Mouse (Mus musculus): ENCODE measurements around the gene Hoxd4.

Gene Hoxd4

DNA sequence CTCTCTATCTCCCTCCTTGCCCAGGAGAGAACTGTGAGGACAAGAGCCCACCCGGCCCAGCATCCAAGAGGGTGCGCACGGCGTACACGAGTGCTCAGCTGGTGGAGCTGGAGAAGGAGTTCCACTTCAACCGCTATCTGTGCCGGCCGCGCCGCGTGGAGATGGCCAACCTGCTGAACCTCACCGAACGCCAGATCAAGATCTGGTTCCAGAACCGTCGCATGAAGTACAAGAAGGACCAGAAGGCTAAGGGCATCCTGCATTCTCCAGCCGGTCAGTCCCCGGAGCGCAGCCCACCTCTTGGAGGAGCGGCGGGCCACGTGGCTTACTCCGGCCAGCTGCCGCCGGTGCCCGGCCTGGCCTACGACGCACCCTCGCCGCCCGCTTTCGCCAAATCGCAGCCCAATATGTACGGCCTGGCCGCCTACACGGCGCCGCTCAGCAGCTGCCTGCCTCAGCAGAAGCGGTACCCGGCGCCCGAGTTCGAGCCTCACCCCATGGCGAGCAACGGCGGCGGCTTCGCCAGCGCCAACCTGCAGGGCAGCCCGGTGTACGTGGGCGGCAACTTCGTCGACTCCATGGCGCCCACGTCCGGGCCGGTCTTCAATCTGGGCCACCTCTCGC, 34.7 kb downstream of the Hoxd4 start:
- DNase-seq (ENCODE audit: low spot score): no peak

DNA sequence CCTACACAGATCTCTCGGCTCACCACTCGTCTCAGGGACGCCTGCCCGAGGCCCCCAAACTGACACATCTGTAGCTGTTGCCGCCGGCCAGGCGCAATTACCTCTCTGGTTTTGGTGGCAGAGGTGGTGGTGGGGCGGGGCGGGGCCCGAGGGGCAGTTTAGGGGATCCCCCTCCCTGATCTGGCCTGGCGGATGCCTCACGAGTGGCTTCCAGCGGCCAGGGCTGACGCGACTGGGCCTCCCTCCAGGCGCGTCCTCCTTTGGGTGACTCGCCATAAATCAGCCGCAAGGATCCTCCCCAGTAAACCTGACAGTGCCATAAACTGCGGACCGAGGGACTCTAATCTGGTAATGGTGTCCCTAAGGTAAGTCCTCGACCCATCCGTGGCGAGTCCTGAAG, 35.3 kb downstream of the Hoxd4 start:
- no peak for DNase-seq (ENCODE audit: low spot score)

DNA sequence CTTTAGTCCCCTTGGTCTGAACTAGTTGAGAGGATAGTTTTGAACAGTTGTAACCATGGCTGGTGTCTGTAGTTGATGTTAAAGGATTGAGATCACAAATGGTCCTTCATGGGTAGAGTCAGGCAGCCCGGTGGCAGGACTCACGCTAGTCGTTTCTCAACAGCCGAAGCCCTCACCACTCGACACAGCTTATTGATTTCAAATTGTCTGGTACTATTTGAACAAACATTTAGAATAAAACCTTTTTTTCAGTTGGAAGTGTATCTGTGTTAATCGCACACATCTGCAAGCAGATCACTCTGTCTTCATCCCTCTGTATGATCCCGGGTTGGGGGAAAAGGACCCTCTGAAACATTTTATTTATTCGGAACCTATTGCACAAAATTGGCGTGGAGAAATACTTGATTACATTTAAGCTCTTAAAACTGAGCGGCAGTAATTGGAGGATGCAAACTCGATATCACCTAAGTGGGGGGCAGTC, 36.0 kb downstream of the Hoxd4 start:
- DNase-seq (ENCODE audit: low spot score): no peak

DNA sequence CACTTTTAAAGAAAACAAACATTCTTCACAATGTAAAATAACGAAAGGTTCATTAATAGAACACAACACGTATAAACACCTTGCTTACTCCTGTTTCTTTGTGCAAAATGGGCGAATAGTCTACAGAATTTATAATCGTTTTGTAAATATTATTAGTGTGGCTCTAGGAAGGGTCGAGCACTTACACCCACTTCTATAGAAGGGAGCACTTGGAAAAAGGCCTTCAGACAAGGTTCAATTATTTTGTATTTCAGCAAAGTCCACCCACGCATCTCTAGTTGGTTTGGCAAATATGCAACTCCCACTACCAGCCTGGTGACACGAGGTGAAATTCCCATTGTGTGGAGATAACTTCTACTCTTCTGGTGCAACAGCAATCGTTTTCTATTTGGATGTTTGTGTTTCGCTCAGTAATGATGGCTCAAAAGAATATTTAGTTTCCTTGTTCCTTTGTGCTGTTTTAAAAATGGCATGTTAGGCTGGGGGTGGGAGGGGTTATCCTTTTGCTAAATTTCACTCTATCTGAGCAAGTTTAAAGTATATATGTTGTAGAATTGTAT, 36.8 kb downstream of the Hoxd4 start:
- no peak for DNase-seq (ENCODE audit: low spot score)

DNA sequence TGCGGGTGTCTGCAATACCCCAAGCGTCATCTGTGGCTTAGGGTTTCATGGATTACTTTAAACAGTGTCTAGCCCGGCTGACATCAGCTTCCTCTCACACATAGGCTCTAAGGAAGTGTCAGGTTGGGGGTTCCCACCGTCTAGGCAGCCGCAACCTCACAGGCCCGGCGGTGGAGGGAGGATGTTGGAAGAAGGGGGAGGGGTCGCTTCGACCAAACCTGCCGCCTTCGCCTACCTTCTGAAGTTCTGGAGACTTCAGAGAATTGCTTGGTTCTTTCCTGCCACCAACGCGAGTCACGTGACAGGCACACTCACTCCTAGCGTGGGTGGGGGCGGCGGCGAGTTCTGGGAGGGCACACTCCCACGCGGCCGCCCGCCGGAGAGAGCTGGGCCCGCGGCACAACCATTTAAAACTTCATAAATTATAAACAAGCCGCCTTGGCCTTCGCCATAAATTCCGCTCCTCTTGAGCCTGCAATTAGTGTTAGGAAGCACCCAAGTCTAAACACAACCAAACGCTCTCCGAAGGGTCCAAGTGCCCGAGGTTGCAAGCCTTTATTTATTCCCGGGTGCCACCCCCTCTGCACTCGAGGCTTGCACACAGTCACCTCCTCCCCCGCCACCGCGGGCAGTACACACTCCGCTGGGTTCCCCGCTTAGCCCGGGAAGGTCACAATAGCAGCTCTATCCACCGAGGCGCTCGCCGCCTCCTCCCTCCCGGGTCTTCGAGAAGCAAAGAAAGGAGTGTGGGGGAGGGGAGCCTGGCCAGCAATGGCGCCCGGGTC, 37.8 kb downstream of the Hoxd4 start:
- peak; percentile 66 for DNase-seq (ENCODE audit: low spot score)

DNA sequence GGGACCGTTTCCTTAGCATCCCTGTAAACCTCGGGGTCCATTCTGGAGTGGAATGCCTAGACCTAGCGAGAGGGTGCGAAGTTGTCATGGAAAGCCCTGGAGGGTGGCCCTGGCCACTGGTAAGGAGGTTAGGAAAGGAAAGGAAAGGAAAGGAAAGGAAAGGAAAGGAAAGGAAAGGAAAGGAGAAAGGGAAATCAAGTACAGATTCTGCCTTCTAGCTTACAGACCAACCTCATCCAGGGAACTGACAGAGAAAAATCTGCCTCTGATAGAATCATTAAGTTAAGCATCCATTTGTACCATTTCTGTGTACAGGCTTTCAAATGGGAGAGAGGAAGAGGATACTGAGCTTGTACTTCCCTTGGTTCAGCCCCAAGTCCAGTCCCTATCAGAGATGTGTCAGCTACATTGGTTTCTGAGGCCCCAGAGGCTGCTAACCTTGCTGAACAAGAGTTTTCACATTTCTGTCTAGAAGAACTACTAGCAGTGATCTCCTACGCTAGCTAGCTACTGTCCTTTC, 39.1 kb downstream of the Hoxd4 start:
- DNase-seq (ENCODE audit: low spot score): no peak

DNA sequence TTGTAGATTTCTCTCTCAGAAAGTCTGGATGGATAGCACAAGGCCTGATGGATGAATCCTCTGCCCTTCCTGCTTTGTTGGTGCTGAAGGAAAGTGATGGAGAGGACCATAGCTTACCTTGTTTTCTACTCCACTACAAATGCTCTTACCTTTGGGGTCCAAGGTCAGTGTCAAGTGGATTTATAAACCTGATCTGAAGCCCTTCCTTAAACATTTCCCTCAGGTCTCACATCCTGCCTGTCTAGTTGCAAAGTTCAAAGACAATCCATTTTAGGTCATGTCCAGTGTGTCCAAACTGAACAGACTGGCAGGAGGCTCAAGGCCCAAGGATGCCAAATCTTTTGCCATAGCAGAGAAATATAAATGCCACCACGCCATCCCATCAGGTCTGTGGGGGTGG, 40.1 kb downstream of the Hoxd4 start:
- no peak for DNase-seq (ENCODE audit: low spot score)

DNA sequence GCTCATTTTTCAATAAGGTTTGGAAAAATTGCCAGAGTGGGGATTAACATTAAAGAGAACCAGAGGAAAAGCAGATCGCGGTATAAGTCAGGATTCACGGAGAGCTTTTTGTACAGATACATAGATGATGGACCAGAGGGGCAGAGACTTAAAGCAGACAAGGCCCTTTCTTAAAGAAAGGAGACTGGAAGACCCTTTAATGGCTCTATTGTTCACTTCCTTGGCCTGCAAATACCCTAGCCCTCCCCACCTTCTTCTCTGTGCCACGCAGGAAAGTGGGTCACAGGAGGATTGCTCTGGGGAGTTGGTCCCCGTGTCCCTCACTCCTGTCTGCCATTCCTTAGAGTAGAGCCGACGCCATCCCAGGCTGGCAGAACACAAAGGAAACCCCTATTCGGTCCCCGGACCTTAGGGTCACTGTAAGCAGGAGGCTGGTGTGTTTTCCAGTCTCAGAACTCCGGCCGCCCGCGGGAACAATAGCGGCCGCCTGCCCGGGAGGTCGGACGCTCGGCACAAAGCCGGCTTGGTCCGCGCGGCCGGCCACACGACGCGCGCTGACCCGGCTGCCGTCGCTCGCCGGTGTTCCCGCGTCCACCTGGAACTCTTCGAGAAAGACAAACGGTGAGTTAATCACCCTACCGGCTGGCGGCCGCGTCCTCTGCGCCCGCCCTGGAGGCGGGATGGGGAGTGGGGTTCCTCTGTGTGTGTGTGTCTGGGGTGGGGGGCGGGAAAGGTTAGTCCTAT, 40.9 kb downstream of the Hoxd4 start:
- DNase-seq (ENCODE audit: low spot score): no peak

DNA sequence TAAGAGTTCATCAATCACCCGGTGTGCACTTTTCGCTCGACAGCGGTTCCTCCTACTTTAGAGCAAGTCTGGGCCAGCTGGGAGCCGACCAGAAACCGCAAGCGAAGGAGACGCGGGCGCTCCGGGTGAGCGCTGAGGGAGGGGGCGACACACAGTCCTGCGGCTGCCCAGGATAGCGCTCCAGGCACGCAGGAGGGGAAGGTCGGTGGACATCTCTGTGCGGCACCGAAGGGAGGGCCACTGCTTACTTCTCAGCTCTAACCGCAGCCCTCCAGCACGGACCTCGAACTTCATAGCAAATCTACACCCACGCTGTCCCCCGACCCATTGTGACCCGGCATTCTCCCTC, 41.4 kb downstream of the Hoxd4 start:
- DNase-seq (ENCODE audit: low spot score): no peak

DNA sequence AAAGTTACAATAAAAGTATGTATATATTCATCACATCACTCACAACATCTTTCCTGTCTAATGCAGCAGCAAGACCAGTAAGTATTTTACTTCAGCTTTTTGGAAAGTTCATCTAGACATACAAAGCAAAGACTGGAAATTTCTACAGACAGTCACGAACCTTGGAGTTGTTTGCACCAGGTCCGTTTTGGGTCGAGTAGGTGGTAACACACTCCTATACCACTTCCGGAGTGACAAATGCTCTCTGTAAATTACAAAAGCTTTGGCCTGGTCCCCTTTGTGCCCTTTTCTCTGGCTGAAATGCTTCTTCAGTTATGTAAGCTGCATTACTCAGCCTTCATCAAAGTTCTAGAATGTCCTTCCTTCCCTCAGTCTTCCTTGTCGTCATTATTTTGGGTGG, 42.0 kb downstream of the Hoxd4 start:
- DNase-seq (ENCODE audit: low spot score): no peak

DNA sequence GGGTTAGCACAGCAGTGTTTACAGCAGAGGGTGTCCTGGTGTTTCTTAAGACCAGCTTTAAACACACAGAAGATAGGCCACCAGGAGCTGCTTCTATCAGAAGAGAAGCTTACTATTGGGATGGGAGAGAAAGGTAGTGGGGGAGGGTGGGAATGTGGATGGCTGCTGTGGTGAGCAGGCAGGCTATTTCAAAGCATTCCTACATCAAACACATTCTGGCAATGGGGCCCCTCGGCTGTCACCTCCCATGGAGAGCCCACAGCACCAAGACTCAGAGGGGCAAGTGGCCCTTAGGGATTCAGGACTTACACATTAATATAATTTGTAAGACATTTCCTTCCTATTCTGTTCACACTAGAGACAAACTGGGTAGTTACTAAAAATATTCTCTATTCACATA, 48.4 kb downstream of the Hoxd4 start:
- DNase-seq (ENCODE audit: low spot score): no peak

DNA sequence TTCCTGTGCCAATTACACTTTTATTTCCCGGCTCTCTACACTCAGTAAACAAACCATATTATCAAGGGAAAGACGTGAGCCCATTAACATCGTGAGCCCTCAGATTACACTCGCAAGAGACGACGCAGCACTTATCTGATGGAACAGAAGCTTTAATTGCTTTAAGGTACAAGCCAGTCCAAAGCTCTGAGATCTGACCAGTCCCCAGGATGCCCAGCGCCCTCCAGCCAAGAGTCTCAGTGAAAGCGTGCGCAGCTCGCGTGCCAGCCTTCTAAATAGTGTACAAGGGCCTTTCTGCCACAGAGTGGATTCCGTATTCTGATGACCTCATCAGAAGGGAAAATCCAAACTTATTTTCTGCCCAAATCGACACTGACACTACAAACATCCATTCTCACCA, 50.2 kb downstream of the Hoxd4 start:
- no peak for DNase-seq (ENCODE audit: low spot score)

DNA sequence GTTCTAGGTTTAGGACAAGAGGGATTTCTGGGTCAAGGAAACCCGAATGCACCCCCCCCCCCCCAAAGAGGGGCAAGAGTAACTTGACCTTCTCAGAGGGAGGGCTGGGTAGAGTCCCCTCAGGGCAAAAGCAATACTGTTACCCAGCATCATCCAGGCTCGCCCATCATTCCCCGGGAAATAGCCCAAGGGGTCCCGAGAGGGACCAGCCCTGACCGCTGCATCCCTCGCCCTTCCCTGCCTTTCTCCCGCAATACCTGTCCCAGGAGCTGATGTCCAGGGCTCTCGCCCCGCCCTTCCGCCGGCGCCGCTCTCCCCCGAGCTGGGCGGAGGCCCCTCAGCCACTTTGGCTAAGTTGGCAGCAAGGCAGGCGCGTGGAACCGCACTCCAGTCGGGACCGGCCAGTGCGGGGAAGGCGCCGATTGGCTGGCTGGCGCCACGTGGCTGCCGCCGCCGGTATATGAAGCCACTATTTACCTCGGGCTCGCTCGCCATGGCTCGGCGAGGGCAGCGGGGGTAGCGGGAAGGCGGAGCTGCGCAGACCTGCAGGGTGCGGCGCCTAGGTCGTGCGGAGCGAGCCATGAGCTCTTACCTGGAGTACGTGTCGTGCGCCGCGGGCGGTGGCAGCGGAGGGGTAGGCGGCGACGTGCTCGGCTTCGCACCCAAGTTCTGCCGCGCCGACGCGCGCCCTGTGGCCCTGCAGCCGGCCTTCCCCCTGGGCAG, 51.0 kb downstream of the Hoxd4 start, which contains the start of gene Hoxd1:
TSS of gene Hoxd1 (plus strand) at position 459 of the 723 bp plus-strand sequence.
- peak; percentile 39 for DNase-seq (ENCODE audit: low spot score)

DNA sequence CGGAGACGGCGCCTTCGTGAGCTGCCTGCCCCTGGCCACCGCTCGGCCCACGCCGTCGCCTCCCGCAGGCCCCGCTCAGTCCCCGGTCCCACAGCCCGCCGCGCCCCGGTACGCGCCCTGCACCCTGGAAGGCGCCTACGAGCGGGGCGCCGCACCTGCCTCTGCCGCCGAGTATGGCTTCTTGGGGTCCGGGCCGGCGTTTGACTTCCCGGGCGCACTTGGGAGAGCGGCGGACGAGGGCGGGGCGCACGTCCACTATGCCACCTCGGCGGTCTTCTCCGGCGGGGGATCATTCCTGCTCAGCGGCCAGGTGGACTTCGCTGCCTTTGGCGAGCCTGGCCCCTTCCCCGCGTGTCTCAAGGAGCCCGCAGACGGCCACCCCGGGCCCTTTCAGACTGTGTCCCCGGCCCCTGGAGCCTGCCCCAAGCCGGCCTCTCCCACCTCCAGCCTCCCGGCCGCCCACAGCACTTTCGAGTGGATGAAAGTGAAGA, 51.6 kb downstream of the Hoxd4 start:
- DNase-seq (ENCODE audit: low spot score): no peak

DNA sequence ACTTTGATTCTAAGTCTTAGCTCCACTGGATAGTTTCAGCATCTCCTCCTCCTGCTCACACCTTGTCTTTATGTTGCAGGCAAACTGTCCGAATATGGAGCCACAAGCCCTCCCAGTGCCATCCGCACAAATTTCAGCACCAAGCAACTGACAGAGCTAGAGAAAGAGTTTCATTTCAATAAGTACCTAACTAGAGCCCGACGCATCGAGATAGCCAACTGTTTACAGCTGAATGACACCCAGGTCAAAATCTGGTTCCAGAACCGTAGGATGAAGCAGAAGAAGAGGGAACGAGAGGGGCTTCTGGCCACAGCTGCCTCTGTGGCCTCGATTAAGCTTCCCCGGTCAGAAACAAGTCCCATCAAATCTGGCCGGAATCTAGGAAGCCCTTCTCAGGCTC, 52.2 kb downstream of the Hoxd4 start:
- DNase-seq (ENCODE audit: low spot score): no peak

DNA sequence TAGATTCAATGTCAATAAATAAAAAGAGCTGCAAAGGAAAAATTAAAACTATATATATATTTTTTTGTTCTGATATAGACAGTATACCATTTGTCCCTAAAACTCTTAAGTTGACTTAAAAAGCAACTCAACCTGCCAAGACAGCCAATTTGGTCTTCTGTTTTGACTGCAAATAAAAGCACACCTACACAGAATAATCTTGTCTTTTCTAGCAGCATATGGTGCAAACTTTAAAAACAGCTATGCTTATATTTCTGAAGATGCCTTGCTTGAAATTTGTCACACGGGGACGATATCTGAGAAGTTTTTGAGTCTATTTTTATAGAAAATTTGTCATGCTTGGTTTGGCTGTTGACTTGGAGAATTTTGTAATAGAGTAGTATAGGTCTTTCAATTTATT, 62.6 kb downstream of the Hoxd4 start:
- DNase-seq (ENCODE audit: low spot score): no peak

DNA sequence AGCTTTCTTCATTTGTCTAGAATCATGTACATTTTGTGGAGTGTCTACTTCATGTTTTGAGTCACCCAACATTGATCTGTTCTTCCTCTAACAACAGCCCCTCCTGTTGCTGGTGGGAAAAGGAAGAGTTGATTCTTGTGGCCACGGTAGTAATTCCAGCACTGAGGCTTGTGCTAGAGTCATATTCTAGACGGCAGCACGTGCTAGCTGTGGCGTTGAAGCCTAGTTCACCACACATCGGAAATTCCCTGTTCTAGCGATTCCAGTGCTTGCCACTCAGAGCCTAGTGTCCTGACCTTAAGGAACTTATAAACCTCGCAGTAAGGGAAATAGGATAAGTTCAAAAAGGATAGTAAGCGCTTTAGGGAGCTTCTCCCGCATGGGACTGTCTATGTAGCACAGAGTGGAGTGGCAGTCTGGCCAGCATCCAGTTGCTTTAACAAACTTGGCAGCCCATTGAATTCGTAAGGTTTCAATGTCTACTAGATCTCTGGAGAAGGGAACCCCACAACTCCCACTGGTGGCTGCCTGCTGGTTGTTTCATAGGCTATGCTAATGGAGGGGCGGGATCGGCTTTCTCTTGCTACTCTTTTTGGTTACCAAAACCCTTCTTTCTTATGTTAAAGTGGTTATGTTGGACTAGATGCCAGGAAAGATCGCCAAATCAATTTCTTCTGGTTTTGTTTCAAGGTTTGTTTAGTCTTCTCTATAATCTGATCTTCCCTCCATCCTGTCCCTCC, 66.0 kb downstream of the Hoxd4 start:
- DNase-seq (ENCODE audit: low spot score): no peak

Data from ovary, adult 18-20 months (tissue).